Mouse (Mus musculus): ENCODE measurements at regions not wholly inside any gene's neighbourhood (a gene's known extent, or its start where the extent isn't known, plus 50 kb on each side); places are given as distances from the start of the nearest gene placed in this dataset.

GRCm38 (mm10) chr8:93713221-93713620, 96.5 kb upstream of the Gnao1 start:
- no peak overlapping the region for H3K4me2 ChIP-seq (ENCODE audit: low read depth, low read length)
- no peak for ATAC-seq (ENCODE audit: insufficient read depth, low read depth)
- no peak for DNase-seq (ENCODE audit: low spot score)
- no peaks in the 10 kb centered on the region for H3K36me3 ChIP-seq (replicated peaks; ENCODE audit: control insufficient read depth, insufficient read depth, low read length)
- H3K27ac ChIP-seq (ENCODE audit: low read depth): no peak overlapping the region
- H3K9me3 ChIP-seq (replicated peaks; ENCODE audit: control insufficient read depth, low read length): no peaks in the 10 kb centered on the region
- 75% methylated on average over 2 of the region's 2 CpGs for WGBS
- no peak overlapping the region for H3K9ac ChIP-seq (replicated peaks; ENCODE audit: low read depth, low read length)
- TF ChIP-seq EP300 (IDR thresholded peaks at IDR 0.05; ENCODE audit: low read depth): no peak
- TF ChIP-seq CTCF (IDR thresholded peaks at IDR 0.05; ENCODE audit: low read depth): no peak
- H3K27me3 ChIP-seq (ENCODE audit: control insufficient read depth, insufficient read depth, low read length): no peaks in the 10 kb centered on the region
- no peaks in the 10 kb centered on the region for H3K4me1 ChIP-seq (ENCODE audit: control insufficient read depth, insufficient read depth)
- H3K4me3 ChIP-seq (ENCODE audit: low read depth, low read length): no peak overlapping the region

GRCm38 (mm10) chr8:93724896-93725489, 84.8 kb upstream of the Gnao1 start:
- H3K4me3 ChIP-seq (ENCODE audit: low read depth, low read length): no peak overlapping the region
- no peak overlapping the region for H3K9ac ChIP-seq (replicated peaks; ENCODE audit: low read depth, low read length)
- 82% methylated on average over 15 of the region's 15 CpGs for whole genome bisulfite sequencing

GRCm38 (mm10) chr8:93729124-93729930, 80.4 kb upstream of the Gnao1 start:
- no peak for DNase-seq (ENCODE audit: low spot score)

More at GRCm38 (mm10) chr8:93724896-93725489, 84.8 kb upstream of the Gnao1 start:
- no peaks in the 10 kb centered on the region for H3K9me3 ChIP-seq (replicated peaks; ENCODE audit: control insufficient read depth, low read length)
- H3K27me3 ChIP-seq (ENCODE audit: control insufficient read depth, insufficient read depth, low read length): no peaks in the 10 kb centered on the region
- H3K36me3 ChIP-seq (replicated peaks; ENCODE audit: control insufficient read depth, insufficient read depth, low read length): no peaks in the 10 kb centered on the region
- ATAC-seq (ENCODE audit: insufficient read depth, low read depth): no peak
- no peaks in the 10 kb centered on the region; the same call in 1 of the 2 replicates for H3K4me1 ChIP-seq (ENCODE audit: control insufficient read depth, insufficient read depth)
- no peak for TF ChIP-seq EP300 (IDR thresholded peaks at IDR 0.05; ENCODE audit: low read depth)
- no peak for TF ChIP-seq CTCF (IDR thresholded peaks at IDR 0.05; ENCODE audit: low read depth)
- no peak for DNase-seq (ENCODE audit: low spot score)
- no peak overlapping the region for H3K4me2 ChIP-seq (ENCODE audit: low read depth, low read length)
- H3K27ac ChIP-seq (ENCODE audit: low read depth): no peak overlapping the region

GRCm38 (mm10) chr8:93730738-93731700, 78.7 kb upstream of the Gnao1 start:
- TF ChIP-seq EP300 (IDR thresholded peaks at IDR 0.05; ENCODE audit: low read depth): no peak
- TF ChIP-seq CTCF (IDR thresholded peaks at IDR 0.05; ENCODE audit: low read depth): no peak
- no peak overlapping the region for H3K4me2 ChIP-seq (ENCODE audit: low read depth, low read length)
- H3K27ac ChIP-seq (ENCODE audit: low read depth): no peak overlapping the region
- H3K9ac ChIP-seq (replicated peaks; ENCODE audit: low read depth, low read length): 0 out of 2 replicates have a peak overlapping the region, but pooled peaks have one; percentile 10
- H3K4me1 ChIP-seq (ENCODE audit: control insufficient read depth, insufficient read depth): peaks cover 18% of the 10 kb centered on the region
- ATAC-seq (ENCODE audit: insufficient read depth, low read depth): no peak
- peak; percentile 7 for DNase-seq (ENCODE audit: low spot score)
- H3K9me3 ChIP-seq (replicated peaks; ENCODE audit: control insufficient read depth, low read length): no peaks in the 10 kb centered on the region
- H3K27me3 ChIP-seq (ENCODE audit: control insufficient read depth, insufficient read depth, low read length): no peaks in the 10 kb centered on the region
- 61% methylated on average over 14 of the region's 14 CpGs for WGBS
- H3K4me3 ChIP-seq (ENCODE audit: low read depth, low read length): no peak overlapping the region
- no peaks in the 10 kb centered on the region for H3K36me3 ChIP-seq (replicated peaks; ENCODE audit: control insufficient read depth, insufficient read depth, low read length)

More at GRCm38 (mm10) chr8:93729124-93729930, 80.4 kb upstream of the Gnao1 start:
- WGBS: 60% methylated on average over 15 of the region's 15 CpGs
- Histone ChIP-seq H3K4me3 (ENCODE audit: low read depth, low read length) (no peak overlapping the region), H3K9me3 (replicated peaks; ENCODE audit: control insufficient read depth, low read length) (no peaks in the 10 kb centered on the region), H3K27ac (ENCODE audit: low read depth) (no peak overlapping the region), H3K36me3 (replicated peaks; ENCODE audit: control insufficient read depth, insufficient read depth, low read length) (no peaks in the 10 kb centered on the region), H3K4me1 (ENCODE audit: control insufficient read depth, insufficient read depth) (peaks cover 3% of the 10 kb centered on the region), H3K27me3 (ENCODE audit: control insufficient read depth, insufficient read depth, low read length) (no peaks in the 10 kb centered on the region), H3K4me2 (ENCODE audit: low read depth, low read length) (no peak overlapping the region), H3K9ac (replicated peaks; ENCODE audit: low read depth, low read length) (no peak overlapping the region)
- no peak for TF ChIP-seq EP300 (IDR thresholded peaks at IDR 0.05; ENCODE audit: low read depth)
- TF ChIP-seq CTCF (IDR thresholded peaks at IDR 0.05; ENCODE audit: low read depth): no peak
- ATAC-seq (ENCODE audit: insufficient read depth, low read depth): no peak

- Histone ChIP-seq H3K36me3 (replicated peaks; ENCODE audit: control insufficient read depth, insufficient read depth, low read length) (no peaks in the 10 kb centered on the region), H3K4me2 (ENCODE audit: low read depth, low read length) (peak overlapping the region; percentile 1; the same call in 1 of the 2 replicates), H3K4me3 (ENCODE audit: low read depth, low read length) (no peak overlapping the region), H3K4me1 (ENCODE audit: control insufficient read depth, insufficient read depth) (peaks cover 18% of the 10 kb centered on the region), H3K27ac (ENCODE audit: low read depth) (0 out of 2 replicates have a peak overlapping the region, but pooled peaks have one; percentile 17), H3K9ac (replicated peaks; ENCODE audit: low read depth, low read length) (no peak overlapping the region), H3K9me3 (replicated peaks; ENCODE audit: control insufficient read depth, low read length) (no peaks in the 10 kb centered on the region), H3K27me3 (ENCODE audit: control insufficient read depth, insufficient read depth, low read length) (no peaks in the 10 kb centered on the region)
- no peak for TF ChIP-seq EP300 (IDR thresholded peaks at IDR 0.05; ENCODE audit: low read depth)
- no peak for TF ChIP-seq CTCF (IDR thresholded peaks at IDR 0.05; ENCODE audit: low read depth)
- ATAC-seq (ENCODE audit: insufficient read depth, low read depth) (peak; percentile 67), DNase-seq (ENCODE audit: low spot score) (peak; percentile 71)
- WGBS: 10% methylated on average over 4 of the region's 4 CpGs
Observed at GRCm38 (mm10) chr8:93734818-93735217, 74.9 kb upstream of the Gnao1 start.

Data from heart, postnatal 0 days (tissue).